Mouse (Mus musculus) heart, embryonic 11.5 days (tissue): ENCODE measurements around the gene Clpb. TPM values are rescaled to one million over a fixed set of nuclear protein-coding genes. Genes with fewer than 3 reads are reported as not detected.

Experiments used
- ATAC-seq: fragments of 200-750 bp; cut with Nextera tagmentation; replicated peaks from 2 replicates; pipeline ENCODE4 v1.8.0; 2017; ENCODE audit warnings: moderate library complexity; ENCODE audit not compliant: insufficient number of reproducible peaks, low FRiP score, low TSS enrichment
- H3K27ac ChIP-seq: fragments of 300-500 bp; sonication (generic); 2 replicates; pipeline ENCODE4 v1.5.1; 2014; ENCODE audit warnings: mild to moderate bottlenecking, low read depth, low read length
- H3K27me3 ChIP-seq: fragments of 300-500 bp; sonication (generic); 2 replicates; pipeline ENCODE4 v1.6.1; 2014; ENCODE audit warnings: mild to moderate bottlenecking, low read length, mixed read lengths; ENCODE audit not compliant: control insufficient read depth, insufficient read depth
- H3K36me3 ChIP-seq: fragments of 300-500 bp; sonication (generic); 2 replicates; pipeline ENCODE4 v1.6.1; 2014; ENCODE audit warnings: mild to moderate bottlenecking, low read length, moderate library complexity, mixed read lengths; ENCODE audit not compliant: control insufficient read depth, insufficient read depth
- H3K4me1 ChIP-seq: fragments of 300-500 bp; sonication (generic); 2 replicates; pipeline ENCODE4 v1.6.1; 2014; ENCODE audit warnings: low read length; ENCODE audit not compliant: control insufficient read depth, insufficient read depth
- H3K4me2 ChIP-seq: fragments of 300-500 bp; sonication (generic); 2 replicates; pipeline ENCODE4 v1.6.1; 2014; ENCODE audit warnings: mild to moderate bottlenecking, moderate library complexity
- H3K4me3 ChIP-seq: fragments of 300-500 bp; sonication (generic); 2 replicates; pipeline ENCODE4 v1.5.1; 2014; ENCODE audit warnings: low read depth, low read length
- H3K9ac ChIP-seq: fragments of 300-500 bp; sonication (generic); 2 replicates; pipeline ENCODE4 v1.6.1; 2014; ENCODE audit warnings: mild to moderate bottlenecking, low read depth, low read length, moderate library complexity
- H3K9me3 ChIP-seq: fragments of 300-500 bp; sonication (generic); replicated peaks from 2 replicates; pipeline ENCODE4 v1.6.1; 2016; ENCODE audit warnings: low read length; ENCODE audit not compliant: control insufficient read depth
- WGBS: fragments of 180-500 bp; shearing (Covaris S2); extraction: QIAGEN DNeasy Blood & Tissue Kit; methylation state at CpG from one replicate; pipeline ENCODE4 v1.1.7; 2014; ENCODE audit not compliant: insufficient replicate concordance; 5-methylcytosine and 5-hydroxymethylcytosine counted together
- polyA plus RNA-seq: library from polyadenylated mRNA; unstranded; fragments of >200 nt; fragmentation: Nextera tagmentation; extraction: Ambion mirVana; gene quantifications from 2 replicates; pipeline ENCODE4 v1.2.1, GENCODE M21; 2014

Gene Clpb
- polyA plus RNA-seq, 1 experiment from 2014 or later: 36.1 TPM

- Histone ChIP-seq H3K4me2 (no peak overlapping the region), H3K4me1 (peaks cover 13% of the 10 kb centered on the region; the same call in 1 of the 2 replicates), H3K9ac (no peak overlapping the region), H3K4me3 (no peak overlapping the region), H3K9me3 (no peaks in the 10 kb centered on the region), H3K27me3 (no peaks in the 10 kb centered on the region), H3K36me3 (no peaks in the 10 kb centered on the region), H3K27ac (no peak overlapping the region)
- WGBS: 78% methylated on average over 2 of the region's 2 CpGs
- 0 out of 2 replicates have a peak, but pooled peaks have one; percentile 22 for ATAC-seq
These were observed 86.8 kb downstream of the Clpb start for GRCm38 (mm10) chr7:101750268-101750667.

GRCm38 (mm10) chr7:101752346-101752745 is 88.9 kb downstream of the Clpb start:
- 79% methylated on average over 3 of the region's 3 CpGs for WGBS
- H3K4me2 ChIP-seq: no peak overlapping the region
- no peaks in the 10 kb centered on the region for H3K9me3 ChIP-seq
- no peak overlapping the region for H3K27ac ChIP-seq
- H3K9ac ChIP-seq: no peak overlapping the region
- no peaks in the 10 kb centered on the region for H3K36me3 ChIP-seq
- ATAC-seq: no peak
- H3K4me1 ChIP-seq: peaks cover 13% of the 10 kb centered on the region; the same call in 1 of the 2 replicates
- no peaks in the 10 kb centered on the region for H3K27me3 ChIP-seq
- no peak overlapping the region for H3K4me3 ChIP-seq

GRCm38 (mm10) chr7:101753492-101753891 is 90.1 kb downstream of the Clpb start:
- Histone ChIP-seq H3K4me3 (no peak overlapping the region), H3K36me3 (no peaks in the 10 kb centered on the region), H3K9me3 (no peaks in the 10 kb centered on the region), H3K4me1 (peaks cover 7% of the 10 kb centered on the region; the same call in 1 of the 2 replicates), H3K27ac (no peak overlapping the region), H3K27me3 (no peaks in the 10 kb centered on the region), H3K4me2 (no peak overlapping the region), H3K9ac (no peak overlapping the region)
- WGBS: 87% methylated on average over 5 of the region's 5 CpGs
- no peak for ATAC-seq

- Histone ChIP-seq H3K27ac (no peak overlapping the region), H3K9me3 (no peaks in the 10 kb centered on the region), H3K4me3 (no peak overlapping the region), H3K36me3 (no peaks in the 10 kb centered on the region), H3K9ac (no peak overlapping the region), H3K4me2 (no peak overlapping the region), H3K4me1 (peaks cover 4% of the 10 kb centered on the region; the same call in 1 of the 2 replicates), H3K27me3 (no peaks in the 10 kb centered on the region)
- ATAC-seq: no peak
- 69% methylated on average over 2 of the region's 2 CpGs for WGBS
These were observed 91.0 kb downstream of the Clpb start for GRCm38 (mm10) chr7:101754416-101754815.

- Histone ChIP-seq H3K27me3 (no peaks in the 10 kb centered on the region), H3K4me2 (no peak overlapping the region), H3K9me3 (no peaks in the 10 kb centered on the region), H3K9ac (no peak overlapping the region), H3K27ac (no peak overlapping the region), H3K4me1 (peaks cover under 1% of the 10 kb centered on the region; the same call in 1 of the 2 replicates), H3K36me3 (no peaks in the 10 kb centered on the region), H3K4me3 (no peak overlapping the region)
- 84% methylated on average over 6 of the region's 6 CpGs for WGBS
- ATAC-seq: no peak
These were observed 91.9 kb downstream of the Clpb start for GRCm38 (mm10) chr7:101755301-101755700.

GRCm38 (mm10) chr7:101761899-101762780 is 98.7 kb downstream of the Clpb start:
- H3K9me3 ChIP-seq: no peaks in the 10 kb centered on the region
- no peak overlapping the region for H3K4me3 ChIP-seq
- no peaks in the 10 kb centered on the region for H3K27me3 ChIP-seq
- no peak overlapping the region for H3K27ac ChIP-seq
- H3K9ac ChIP-seq: no peak overlapping the region
- WGBS: 87% methylated on average over 11 of the region's 11 CpGs
- H3K36me3 ChIP-seq: no peaks in the 10 kb centered on the region
- ATAC-seq: no peak
- no peaks in the 10 kb centered on the region for H3K4me1 ChIP-seq
- no peak overlapping the region for H3K4me2 ChIP-seq

GRCm38 (mm10) chr7:101767335-101767907 is 104.0 kb downstream of the Clpb start:
- H3K27me3 ChIP-seq: no peaks in the 10 kb centered on the region
- no peak for ATAC-seq
- 58% methylated on average over 5 of the region's 5 CpGs for WGBS
- H3K9ac ChIP-seq: no peak overlapping the region
- H3K4me2 ChIP-seq: no peak overlapping the region
- no peaks in the 10 kb centered on the region for H3K36me3 ChIP-seq
- H3K4me3 ChIP-seq: no peak overlapping the region
- H3K9me3 ChIP-seq: no peaks in the 10 kb centered on the region
- peak overlapping the region; percentile 42; the same call in 1 of the 2 replicates for H3K27ac ChIP-seq
- peaks cover 12% of the 10 kb centered on the region for H3K4me1 ChIP-seq

GRCm38 (mm10) chr7:101770051-101770450 is 106.6 kb downstream of the Clpb start:
- H3K9ac ChIP-seq: no peak overlapping the region
- H3K4me1 ChIP-seq: peaks cover 13% of the 10 kb centered on the region
- no peaks in the 10 kb centered on the region for H3K27me3 ChIP-seq
- no peaks in the 10 kb centered on the region for H3K9me3 ChIP-seq
- no peak overlapping the region for H3K4me3 ChIP-seq
- no peak overlapping the region for H3K27ac ChIP-seq
- ATAC-seq: no peak
- H3K36me3 ChIP-seq: no peaks in the 10 kb centered on the region
- 75% methylated on average over 7 of the region's 7 CpGs for WGBS
- H3K4me2 ChIP-seq: no peak overlapping the region
